Mouse (Mus musculus) brain, embryonic 14.5 days (tissue): Measurements from ENCODE around the gene D930048N14Rik.

Experiments
- CTCF ChIP-seq: fragments of 200-500 bp; IDR thresholded peaks from 2 replicates; pipeline ENCODE4 v1.5.1; 2012; ENCODE audit warnings: inconsistent platforms, mild to moderate bottlenecking, moderate library complexity, borderline replicate concordance; ENCODE audit not compliant: insufficient read depth, insufficient read length; ENCODE audit errors: extremely low read depth
- POLR2A ChIP-seq: fragments of 200-500 bp; IDR thresholded peaks from 2 replicates; pipeline ENCODE4 v1.6.1; 2012; ENCODE audit warnings: mild to moderate bottlenecking, inconsistent platforms, borderline replicate concordance; ENCODE audit not compliant: poor library complexity, insufficient read depth, insufficient read length, severe bottlenecking; ENCODE audit errors: extremely low read depth

- TF ChIP-seq CTCF (no peak), POLR2A (no peak)
Observed at GRCm38 (mm10) chr11:51640748-51641147, 10.0 kb upstream of the D930048N14Rik start.
